Mouse (Mus musculus) T-helper 1 cell (primary cell): ENCODE data around the gene Ccni.

Experiments
- in situ Hi-C: fragments of 300-600 bp; cut with MboI, MseI; formaldehyde crosslinking; loops from one replicate; pipeline ENCODE4 v1.15.1; 2025; ENCODE audit warnings: high pct_unique_total_duplicates

The Ccni gene

DNA sequence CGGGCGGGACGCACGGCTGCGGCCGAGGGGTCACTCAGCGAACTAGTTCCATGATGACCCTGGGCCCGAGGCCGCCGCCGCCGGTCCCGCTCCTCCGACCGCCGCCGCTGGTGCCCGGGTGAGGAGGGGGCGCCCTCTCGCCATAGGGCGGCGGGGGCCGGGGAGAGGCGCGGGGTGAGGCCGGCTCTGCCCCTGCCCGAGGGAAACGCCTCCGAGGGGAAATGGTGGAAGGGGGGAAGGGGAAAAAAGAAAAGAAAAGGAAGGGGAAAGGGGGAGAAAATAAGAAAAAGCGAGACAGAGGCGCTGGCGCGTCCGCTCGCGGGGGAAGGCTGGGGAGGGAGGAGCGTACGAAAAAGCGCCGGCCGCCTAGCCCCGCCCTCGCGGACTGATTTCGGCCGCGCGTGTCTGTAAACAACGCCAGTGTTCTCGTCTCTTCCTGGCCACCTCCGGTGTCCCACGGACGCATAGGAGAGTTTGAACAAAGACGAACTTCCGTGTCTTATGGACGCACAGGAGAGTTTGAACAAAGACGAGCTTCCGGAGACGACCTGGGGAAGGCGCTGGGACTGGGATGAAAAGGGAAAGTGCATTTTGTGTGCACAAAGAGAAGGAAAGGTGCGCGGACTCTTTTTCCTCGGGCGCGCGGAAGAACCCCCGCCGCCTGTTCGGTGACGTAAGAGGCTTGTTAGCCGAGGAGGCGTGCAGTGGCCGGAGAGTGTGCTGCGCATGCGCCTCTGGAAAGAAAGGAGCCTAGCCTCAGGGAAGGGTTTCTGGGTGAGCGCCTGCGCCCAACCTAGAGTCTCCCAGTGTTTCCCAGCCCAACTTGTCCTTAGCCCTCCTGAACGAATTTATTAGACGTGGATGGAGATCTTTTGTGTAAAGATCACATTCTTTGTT is at the start of gene Ccni, which contains the start of gene 2010109A12Rik:
Ccni (minus strand) TSS at position 387 of the 897 bp plus-strand sequence.
2010109A12Rik (plus strand) TSS at position 410 of the 897 bp plus-strand sequence.
- in situ Hi-C loops: no loop called here

DNA sequence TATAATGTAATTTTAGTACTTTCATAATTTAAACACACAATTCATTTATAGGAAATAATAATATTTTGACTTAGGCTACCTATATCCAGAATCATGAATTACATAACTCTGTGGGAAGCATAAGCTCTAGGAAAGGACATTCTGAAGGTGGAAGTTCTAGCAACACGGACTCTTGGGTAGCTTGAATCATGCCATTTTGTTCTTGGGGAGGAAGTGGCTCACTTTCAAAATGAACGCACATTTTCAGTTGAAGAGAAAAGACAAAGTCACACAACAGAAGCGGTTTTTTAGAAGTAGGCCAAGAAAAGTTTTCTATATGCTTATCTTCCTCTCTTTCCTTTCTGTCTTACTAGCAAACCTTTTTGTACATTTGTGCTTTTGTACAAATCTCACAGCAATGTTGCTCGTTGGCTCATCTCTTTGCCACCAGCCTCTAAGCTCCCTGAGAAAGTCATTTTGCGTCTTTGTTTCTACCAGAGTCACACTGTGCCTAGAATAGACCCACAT is 49.5 kb upstream of the Ccni start:
- in situ Hi-C loops: loop anchor here (5.0 kb wide), 1 partner anchor 44 kb away; no protein-coding TSS in a partner anchor

DNA sequence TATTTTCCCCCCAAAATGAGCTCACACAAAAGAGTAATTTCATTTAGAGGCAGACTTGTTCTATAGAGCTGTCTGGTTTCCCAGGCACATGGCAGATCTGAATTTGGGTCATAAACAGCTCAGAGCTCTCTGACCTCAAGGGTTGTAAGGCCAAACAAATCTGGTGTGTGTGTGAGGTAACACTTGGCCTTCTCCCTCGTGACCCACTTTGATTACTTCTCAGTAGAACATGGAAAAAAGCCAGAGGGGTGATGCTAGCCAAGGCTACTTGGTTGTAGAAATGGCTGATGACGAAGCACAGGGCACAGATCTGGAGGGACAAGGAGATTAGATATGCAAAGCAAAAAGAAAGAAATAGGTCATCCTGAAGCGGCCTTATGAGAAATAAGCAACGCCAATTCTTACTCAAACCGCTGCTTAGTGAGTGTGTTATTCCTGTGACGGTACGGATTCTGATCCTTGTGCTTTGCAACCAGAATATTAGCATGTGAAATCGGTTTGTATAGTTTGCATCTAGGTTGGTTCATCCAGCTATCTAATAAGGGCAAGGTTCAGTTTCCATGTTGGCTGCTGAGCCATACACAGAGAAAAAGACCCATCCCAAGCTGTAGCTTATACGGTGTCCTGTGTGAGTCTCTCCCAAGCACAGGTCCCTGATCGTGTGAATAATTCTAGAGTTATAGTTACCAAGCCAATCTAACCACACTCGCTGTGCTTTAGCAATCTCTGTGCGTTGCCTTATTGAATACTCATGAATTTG is 44.9 kb upstream of the Ccni start:
- in situ Hi-C loops: no loop called here

DNA sequence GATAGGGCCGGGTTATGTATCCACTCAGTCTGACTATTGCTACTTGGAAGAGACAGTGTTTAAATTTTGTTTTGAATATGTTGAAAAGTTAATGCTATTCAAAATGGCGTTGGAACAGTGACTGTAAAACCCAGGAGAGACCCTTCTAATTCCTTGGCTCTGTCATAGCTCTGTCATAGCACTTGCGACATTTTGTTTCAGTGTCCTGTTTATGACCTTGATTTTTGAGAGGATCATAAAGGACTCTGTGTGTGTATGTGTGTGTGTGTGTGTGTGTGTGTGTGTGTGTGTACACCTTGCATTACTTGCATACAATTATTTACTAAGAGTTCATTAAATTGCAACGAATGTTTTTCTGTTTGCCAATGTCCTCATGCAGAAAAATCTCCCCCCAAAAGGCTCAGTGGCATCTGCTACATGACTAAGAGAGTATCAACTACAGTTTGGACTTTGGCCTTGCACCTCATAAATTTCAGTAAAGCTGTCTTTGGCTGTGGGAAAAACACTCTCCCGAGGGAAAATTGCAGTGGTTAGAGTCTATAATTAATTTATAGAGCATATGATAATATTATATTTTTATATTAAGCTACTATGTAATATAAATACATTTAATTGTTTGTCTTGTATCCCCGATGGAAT is 43.8 kb upstream of the Ccni start:
- in situ Hi-C loops: no loop called here

DNA sequence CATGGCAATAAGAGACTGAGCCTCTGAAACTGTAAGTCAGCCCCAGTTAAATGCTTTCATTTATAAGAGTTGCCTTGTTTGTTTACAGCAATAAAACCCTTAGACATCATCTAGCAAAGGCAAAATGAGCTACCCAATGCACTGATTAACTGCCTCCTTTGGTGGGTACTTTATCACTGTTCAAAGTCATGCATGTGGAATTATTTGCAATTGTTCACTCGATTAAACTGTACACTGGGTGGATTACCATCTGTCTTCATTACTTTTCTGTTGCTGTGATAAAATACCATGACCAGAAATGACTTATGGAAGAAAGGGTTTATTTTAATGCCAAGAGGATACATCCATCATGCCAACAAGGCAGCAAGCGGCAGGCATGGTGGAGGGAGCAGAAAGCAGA is 39.0 kb upstream of the Ccni start:
- in situ Hi-C loops: no loop called here

DNA sequence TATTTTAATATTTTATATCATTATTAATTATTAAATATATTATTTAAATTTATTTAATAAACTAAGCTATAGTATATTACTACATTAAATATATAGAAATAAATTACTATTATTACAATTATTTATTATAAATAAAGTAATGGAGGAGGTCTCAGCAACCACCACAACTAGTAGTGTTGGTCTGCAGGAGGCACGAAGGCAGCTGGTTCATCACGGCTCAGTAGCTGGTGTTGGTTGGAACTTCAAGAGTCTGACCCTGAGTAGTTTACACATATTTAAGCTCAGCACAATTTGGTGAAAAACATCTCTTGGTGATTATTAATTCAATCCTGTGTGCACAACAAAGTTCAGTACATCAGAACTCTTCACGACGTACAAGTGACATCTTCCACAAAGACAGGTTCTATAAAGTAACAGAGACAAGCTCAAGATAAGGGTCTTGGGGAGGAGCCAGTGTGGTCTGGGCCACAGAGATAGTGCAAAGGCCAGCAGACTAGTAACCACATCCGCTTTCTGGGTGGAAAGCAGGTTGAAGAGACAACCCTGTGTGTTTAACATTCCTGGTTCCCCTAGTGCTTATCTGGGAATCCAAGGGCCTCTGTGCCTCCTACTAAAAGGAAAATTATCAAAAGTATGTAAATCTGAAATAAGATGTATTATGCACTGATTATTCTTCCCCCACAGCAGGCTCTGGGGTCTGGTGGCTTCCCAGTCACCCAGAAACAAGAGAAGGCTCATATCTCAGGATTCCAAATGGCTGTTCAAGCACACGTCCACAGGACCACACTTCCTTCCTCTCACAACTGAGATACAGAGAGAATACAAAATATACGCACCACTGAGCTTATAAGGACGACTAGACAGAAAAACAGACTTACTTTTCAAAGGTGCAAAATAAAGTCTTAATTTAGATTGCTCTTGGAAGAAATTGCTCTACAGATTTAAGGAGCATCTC is 33.6 kb upstream of the Ccni start:
- in situ Hi-C loops: no loop called here

DNA sequence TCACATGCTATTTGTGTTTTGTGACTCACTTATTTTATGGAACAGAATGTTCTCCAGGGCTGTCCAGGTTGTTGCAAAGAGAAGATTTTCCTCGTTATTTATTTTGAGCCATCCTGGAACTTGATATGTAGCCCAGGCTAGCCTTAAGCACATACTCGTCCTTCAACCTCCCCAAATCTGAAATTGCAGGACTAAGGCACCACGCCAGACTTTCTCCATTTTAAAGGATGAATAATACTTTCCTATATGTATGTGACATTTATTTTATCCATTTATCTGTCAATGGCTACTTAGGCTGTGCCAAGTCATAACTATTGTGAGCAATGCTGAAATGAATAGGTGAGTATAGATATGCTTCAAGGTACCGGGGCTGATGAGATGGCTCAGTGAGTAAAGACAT is 30.2 kb upstream of the Ccni start:
- in situ Hi-C loops: no loop called here

DNA sequence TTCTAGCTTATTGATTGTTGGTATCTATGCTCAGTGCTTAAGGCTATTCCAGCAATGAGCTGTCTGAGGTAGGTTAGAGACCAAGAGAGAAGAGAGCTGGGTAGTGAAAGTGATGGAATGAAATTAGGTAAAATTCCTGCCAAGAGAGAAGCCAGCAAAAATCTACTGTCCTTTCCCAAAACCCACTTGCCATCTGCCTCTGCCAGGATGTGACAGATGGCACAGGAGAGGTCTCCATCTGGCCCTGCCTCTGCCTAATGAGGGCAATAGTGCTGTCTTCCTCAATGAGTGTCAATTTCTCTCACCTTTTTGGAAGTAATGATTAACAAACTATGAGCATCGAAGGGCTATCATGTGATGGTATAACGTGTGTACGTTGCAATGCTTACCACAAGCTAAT is 29.6 kb upstream of the Ccni start:
- in situ Hi-C loops: no loop called here

DNA sequence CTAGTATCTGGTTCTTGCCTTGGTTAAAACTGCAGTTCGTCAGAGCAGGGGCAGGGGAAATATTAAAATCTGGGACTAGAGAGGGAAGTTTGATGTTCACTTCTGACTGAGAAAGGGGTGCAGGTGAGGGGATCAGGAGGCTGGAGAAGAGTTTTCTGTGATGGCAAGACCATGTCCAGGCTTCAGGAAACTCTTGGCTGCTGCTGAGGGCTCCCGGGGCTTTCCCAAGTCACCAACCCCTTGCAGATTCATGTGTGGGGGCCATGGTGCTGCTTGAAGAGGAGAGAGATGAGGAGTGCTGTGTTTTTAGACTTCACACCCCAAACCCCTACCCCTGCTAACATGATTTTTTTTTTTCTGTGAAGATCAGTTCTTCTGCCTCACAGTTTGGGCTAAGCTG is 28.3 kb upstream of the Ccni start:
- in situ Hi-C loops: no loop called here

DNA sequence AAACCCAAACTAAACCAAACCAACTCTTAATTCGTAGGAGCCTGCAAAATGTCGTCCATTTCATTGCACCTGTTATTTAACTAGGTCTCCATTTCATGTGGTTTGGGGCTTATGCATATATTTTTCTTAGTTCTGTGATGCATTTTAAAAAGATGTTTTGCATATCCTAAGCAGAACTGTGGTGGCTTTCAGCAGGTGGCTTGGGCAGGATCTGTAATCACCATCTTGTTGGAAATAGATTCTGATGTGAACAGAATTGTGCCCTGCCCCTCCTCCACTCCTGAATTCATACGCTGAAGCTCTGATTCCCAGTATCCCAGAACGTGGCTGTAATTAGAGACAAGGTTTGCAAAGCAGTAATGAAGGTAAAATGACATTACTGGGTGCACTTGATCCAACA is 27.8 kb upstream of the Ccni start:
- in situ Hi-C loops: no loop called here

DNA sequence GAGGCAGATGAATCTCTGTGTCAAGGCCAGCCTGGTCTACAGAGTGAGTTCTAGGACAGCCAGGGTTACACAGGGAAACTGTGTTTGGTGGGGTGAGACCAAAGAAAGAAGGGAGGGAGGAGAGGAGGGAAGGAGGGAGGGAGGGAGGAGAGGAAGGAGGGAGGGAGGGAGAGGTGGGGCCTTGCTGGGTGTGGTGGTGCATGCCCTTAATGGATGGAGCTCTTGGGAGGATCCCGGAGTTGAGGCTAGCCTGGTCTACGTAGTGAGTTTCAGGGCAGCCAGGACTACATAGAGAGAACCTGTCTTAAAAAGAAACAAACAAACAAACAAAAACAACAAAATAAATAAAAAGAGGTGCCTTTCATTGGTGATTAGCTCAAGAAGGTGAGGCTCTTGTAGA is 26.5 kb upstream of the Ccni start:
- in situ Hi-C loops: no loop called here

DNA sequence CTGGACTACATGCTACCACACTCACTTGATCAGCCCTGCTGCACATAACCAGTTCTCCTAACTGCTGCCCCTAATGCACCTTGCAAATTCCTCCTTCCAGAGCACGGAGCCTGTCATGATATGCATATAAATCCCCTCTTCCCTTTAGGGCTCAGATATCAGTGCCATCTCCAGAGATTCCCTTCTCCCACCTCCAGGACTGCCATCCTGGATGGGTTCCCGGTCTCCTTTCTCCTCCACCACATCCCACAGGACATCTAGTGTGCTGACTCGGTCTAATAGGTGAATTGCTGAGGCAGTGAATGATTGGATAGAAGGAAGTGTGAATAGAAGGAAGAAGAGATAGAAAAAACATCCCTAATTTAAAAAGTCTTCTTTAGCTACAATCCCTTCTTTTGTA is 25.4 kb upstream of the Ccni start:
- in situ Hi-C loops: no loop called here

DNA sequence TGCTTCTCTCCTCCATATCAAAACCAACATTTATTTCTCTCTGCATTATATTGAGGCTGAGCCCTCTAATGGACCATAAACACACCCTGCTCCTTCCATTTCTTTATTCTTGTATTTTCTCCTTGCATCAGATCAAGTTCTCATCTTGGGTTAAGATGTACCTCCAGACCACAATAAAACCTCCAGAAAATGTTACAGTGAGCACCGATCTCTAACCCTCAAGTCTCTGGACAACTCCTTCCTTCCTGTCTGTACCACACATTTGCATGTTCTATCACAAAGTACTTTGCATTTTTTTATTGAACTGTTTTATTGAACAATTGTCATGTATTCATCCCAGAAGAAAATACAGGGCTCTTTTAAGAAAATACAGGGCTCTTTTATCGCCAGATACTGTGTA is 23.2 kb upstream of the Ccni start:
- in situ Hi-C loops: no loop called here

DNA sequence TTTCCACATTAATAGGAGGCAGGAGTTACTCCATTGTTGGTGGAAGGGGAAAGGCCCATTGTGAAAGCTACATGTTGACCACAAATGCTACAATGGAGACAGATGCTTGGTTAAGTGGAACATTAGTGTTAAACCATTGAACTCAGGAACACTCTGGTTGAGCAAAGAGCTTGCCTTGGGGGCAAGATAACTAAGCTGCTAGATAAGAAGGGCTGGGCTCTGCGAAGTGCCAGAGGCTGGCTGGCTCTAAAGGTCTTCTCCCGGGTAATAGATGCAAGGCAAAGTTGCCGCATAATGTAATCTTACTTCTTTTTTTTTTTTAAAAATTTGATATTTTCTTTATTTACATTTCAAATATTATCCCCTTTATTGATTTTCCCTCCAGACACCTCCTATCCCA is 20.9 kb upstream of the Ccni start:
- in situ Hi-C loops: no loop called here

DNA sequence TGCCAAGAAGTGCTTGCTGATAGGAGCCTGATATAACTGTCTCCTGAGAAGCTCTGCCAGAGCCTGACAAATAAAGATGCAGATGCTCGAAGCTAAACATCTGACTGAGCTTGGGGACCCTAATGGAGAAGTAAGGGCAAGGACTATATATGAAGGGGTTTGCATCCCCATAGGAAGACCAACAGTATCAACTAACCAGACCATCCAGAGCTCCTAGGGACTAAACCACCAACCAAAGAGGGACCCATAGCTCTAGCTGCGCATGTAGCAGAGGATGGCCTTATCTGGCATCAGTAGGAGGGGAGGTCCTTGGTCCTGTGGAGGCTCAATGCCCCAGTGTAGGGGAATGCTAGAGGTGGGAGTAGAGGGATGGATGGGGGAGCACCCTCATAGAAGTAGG is 18.3 kb upstream of the Ccni start:
- in situ Hi-C loops: no loop called here

DNA sequence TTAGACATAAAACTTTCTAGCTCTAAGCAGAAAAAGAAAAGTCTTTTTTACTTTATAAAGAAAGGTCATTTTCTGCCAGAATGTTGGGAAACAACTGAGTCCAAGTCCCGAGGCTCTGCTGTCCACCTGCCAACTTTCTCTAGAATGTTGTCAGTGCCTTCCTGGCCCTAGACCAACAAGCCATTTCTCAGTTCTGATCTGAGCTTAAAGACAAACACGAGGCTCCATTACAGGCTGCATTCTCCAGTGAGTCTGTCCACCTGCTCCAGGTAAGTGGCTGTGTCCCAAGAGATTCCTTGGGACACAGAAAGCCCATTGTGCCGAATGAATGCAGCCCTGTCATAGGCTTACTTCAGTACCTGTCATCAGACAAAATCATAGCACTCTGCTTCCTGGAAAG is 15.4 kb upstream of the Ccni start:
- in situ Hi-C loops: no loop called here

DNA sequence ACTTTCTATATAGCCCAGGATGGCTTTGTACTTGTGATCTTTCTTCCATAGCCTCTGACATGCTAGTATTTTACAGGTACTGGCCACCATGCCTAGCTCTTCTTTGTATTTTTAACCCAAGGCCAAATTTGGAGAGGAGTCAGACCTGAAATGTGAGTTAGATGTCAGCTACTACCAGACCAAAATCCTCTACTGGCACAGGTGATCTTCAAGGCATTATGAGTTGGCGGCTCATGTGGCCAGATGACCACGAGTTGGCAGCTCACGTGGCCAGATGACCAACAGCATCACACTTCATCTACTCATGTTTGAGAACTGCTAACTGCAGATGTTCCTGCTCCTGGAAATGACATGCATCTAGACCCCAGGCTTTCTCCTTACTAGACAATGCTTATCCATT is 12.1 kb upstream of the Ccni start:
- in situ Hi-C loops: no loop called here

DNA sequence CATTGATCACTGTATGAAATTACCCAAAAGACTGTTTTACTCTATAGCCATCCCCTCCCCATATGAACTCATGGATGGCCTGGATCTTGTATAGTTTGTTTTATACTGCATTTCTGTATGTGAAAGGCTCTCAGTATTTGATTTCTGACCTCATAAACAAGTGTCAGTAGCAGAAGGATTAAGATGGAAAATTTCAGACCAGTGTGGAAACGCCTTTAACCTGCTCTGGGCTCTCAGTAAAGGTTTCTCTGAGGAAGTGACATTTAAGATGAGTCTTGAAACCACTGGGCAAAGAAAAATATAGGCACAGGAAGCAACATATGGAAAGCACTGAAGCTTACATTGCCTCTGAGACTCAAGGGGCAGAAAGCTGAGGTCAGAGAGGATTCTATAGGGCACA is 1.3 kb upstream of the Ccni start:
- in situ Hi-C loops: no loop called here

DNA sequence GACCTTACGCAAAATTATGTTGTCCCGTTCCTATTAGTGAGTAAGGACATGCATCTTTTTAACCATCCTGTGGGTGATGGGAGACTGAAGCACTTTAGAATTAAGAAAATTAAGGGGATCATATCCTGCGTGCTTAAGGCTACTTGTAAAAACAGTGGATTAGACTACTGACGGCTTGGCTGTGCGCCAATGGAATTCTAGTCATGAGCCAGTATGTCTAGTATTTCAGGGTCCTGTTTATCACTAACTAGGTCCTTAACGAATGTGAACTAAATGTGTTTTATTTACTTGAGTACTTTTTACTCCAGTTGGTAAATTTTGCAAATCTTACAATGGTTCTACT is 682 bp upstream of the Ccni start:
- in situ Hi-C loops: no loop called here

DNA sequence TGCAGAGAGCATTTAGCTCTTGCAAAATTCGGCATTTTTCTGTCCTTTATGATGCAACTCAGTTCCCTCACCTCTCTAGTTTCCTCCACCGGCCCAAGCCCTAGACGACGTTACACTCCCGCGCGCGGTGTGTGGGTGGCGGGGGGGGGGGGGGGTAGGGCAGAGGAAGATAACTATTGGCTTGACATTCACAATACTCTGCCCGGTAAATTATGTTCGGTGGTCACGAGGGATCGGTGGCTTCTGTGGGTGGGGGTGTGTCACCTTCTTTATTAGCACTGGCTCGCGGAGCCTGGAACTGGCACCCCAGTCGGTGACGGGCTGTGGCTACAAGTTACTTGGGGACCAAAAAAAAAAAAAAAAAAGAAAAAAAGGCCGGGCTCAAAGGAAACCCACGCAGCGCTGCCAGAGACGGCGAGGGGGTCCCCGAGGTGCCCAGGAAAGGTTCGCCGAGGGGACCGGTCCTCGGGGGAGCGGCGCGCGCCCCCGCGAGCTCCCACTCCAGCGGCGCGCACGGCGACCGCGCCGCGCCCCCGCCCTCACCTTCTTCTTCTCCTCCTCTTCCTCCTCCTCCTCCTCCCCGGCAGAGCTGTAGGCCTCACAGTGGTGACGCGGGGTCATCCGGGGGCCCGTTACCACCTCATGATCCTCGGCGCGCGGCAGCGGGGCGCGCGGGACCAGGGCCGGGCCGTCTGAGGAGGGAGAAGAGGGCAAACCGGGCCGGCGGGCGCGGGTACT is 755 bp downstream of the Ccni start:
- in situ Hi-C loops: no loop called here
